Mouse (Mus musculus): ENCODE data around the gene Tex36.

The Tex36 gene

DNA sequence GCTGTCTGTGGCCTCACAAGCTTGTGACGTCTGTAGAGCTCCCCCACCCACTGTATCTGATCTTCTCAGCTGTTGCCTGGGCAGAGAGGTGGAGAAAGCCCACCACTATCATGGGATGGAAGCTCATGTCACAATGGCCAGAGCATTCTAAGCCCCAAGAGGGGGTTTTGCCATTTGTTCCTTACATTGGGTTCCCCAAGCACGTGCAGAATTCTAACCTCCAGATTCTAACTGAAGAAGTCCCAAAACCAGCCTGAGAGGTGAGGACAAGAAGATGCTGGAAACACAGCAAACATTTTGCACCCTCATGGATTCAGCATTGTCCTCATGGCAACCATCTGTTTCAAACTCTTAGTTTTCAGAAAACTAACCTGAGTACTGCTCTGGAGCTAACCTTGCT lies at the start of gene Tex36:
Gene Tex36 (minus strand): TSS at position 101 of the 400 bp plus-strand sequence.
- no peak for DNase-seq (ENCODE audit: low spot score)

DNA sequence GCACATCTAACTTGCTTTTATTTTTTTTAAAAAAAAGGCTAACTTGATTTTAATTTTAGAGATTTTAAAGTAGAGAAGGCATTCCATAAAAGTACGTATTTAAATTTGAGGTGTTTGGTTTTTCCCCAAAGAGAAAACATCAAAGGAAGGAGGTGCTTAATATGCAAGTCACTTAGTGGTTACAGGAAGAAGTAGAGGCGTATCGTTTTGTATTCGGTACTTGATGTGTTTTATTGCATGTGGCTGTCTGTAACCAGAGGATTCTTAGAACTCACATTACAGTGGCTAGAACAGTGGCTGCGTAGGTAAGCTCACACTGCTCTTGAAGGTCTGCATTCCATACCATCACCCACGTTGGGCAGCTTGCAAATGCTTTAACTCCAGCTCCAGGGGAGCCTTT lies 43.8 kb upstream of the Tex36 start:
- DNase-seq (ENCODE audit: low spot score), result no peak

DNA sequence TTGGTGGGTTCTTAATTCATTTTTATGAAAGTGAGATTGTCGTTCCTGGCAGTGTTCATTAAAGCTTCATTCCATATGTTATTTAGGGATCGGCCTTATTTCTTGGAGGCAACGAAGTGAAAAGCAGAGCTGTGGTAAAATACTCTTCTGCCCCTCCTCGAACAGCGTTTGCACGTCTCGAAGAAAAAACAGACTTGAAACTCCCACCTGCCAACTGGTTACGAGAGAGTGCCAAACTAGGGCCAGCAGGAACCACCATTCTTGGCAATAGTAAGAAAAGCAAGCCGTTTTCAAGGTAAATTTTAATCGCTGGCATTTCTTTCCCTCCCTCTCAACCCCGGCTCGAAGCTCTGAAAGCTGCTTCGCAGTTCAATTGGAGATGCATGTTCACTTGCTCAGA lies 36.9 kb upstream of the Tex36 start:
- DNase-seq (ENCODE audit: low spot score), result no peak

DNA sequence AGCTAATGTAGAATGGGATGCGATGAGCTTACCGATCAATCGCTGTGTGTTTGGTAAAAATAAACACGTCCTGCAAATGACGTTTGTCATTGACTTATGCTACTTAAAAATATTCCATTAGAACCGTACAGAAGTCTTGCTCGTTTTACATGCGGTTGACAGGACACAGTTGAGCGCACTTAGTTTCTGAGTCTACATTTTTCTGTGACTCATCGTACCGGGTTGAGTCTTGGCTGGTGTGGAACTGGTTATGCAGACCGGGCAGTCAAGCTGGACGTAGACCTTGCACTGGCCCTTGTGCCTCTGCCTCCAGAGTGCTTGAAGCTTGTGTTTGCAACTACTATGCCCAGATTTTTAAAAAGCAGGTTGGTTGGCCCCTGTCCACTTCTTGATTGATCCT lies 36.3 kb upstream of the Tex36 start:
- DNase-seq (ENCODE audit: low spot score), result peak; percentile 39

DNA sequence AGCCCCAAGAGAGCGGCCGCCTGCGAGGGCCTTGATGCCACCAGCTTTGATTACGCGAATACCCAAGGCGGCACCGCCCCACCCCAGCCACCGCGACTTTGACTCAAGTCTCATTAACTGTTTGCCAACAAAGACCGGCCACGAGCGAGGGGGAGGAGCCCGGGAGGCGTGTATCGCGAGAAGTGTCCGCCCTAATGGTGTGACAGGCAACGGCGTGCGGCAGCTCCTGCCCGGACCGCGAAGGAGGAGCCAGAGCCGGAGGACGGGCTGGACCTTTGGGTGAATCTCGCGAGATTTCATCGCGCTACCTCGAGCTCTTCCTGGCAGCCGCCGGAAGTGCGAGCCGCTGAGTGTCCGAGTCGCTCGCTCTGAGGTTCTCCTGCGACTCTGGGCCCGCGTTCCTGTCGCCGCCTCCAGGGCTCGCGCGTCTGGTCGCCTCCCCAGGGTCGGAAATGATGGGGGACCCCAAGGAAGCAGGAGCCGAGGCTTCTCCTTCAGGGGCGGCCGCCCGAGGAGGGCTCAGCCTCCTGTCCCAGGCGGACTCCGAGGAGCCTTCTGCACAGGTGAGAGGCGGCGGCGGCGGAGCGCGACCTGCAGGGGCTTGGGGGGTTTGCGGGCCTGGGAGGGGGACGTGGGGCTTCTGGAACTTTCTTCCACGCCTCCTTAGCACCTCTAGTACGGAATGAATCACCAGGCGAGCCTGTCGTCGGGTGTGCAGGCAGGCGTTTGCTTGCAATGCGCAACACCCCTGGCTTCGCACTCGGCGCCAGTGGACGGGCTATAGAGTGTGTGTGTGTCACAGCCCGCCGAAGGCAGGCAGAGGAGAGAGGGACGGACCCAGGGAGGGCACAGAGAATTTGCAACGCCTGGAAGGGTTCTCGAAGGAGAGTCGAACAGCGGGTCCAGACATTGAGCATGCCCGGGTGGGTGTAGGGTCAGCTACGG lies 35.7 kb upstream of the Tex36 start, which contains the start of gene Edrf1:
Gene Edrf1 (plus strand): TSS at position 183 of the 945 bp plus-strand sequence.
- peak; percentile 97 for DNase-seq (ENCODE audit: low spot score)

DNA sequence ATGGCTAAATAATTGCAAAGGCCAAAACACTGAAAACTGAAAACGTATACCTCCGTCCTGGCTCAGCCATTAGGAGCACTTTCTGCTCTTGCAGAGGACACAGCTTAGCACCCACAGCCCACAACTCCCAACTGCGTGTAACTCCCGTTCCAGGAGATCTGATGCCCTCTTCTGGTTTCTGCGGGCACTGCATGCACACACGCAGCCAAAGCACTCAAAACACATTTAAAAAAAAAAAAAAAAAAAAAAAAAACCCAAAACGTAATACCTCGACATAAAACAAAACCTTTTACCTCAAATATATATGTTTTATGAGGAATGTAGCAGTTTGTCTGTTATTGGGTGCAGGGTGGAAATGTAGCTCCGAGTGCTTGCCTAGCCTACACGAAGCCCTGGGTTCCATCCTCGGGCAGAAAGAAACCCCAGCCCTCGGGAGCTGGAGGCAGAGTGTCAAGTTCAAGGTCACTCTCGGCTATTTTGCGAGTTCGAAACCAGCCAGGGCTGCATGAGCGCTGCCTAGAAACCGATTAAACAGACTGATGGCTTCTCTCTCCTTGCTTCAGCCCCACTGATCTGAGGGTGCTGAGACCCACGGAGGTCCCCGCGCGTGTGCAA lies 34.9 kb upstream of the Tex36 start:
- peak; percentile 85 for DNase-seq (ENCODE audit: low spot score)

DNA sequence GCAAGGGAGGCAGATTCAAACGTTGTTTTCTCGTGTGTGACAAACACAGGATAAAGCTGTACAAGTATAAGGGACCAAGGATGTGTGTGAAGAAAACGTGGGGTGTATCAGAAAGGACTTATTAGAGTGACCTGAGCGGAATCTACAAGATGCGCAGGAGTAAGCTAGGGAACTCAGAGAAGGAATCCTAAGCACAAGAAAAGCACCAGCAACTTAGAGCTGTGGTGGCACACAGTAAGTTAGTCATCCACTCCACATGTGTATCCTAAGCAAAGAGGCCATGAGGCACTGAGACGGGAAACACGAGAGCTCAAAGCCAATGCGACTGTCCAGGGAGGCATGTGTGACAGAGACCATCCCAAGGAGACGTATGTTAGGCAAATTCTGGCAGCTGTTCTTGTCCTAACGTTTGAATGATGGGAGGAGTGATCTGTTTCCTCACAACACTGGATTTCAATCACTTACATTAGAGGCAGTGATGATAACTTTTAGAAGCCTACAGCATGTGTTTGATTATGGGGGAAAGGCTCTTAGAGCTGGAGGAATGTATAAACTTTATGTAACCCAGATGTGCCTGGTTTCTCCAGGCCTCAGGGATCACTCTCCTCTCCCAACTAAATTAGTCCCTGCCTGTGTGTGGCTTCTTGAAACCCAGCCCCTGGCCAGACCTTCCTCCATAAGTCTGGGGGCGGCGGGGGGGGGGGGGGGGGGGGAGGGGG lies 33.1 kb upstream of the Tex36 start:
- DNase-seq (ENCODE audit: low spot score), result no peak

DNA sequence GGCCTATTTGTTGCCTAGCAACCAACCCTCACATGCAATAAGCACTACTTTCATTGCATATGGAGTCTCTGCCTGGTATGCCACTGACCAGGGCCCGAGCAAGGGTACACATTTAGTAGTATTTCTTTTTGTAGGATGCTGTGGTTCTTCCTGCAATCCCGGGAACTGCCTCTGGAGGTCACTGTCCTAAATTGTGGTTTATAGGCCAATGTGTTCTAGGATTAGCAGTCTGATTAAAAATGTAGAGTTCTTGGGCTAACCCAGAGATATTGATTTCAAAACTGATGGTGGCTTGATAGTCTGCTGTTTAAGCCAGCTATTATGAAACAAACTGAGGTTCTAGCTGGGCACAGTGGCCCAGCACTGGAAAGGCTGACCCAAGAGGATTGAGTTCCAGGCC lies 30.5 kb upstream of the Tex36 start:
- peak; percentile 54 for DNase-seq (ENCODE audit: low spot score)

DNA sequence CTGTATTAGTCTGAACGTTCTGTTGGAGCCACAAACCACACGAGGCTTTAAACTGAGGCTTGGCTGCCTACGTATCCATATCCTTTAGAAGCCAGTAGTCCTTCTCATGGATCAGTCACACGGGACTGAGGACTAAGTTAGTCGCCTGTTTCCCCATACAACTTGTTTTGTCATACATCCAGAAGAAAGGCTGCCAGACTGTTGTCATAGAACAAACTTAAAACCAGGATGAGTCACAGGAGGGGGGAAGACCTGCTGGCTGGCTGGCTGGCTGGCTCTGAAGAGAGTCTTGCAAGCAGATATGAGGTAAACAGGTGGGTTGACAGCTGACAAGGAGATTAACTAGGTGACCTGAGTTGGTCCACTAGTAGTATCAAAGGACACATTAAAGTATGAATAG lies 28.9 kb upstream of the Tex36 start:
- no peak for DNase-seq (ENCODE audit: low spot score)

DNA sequence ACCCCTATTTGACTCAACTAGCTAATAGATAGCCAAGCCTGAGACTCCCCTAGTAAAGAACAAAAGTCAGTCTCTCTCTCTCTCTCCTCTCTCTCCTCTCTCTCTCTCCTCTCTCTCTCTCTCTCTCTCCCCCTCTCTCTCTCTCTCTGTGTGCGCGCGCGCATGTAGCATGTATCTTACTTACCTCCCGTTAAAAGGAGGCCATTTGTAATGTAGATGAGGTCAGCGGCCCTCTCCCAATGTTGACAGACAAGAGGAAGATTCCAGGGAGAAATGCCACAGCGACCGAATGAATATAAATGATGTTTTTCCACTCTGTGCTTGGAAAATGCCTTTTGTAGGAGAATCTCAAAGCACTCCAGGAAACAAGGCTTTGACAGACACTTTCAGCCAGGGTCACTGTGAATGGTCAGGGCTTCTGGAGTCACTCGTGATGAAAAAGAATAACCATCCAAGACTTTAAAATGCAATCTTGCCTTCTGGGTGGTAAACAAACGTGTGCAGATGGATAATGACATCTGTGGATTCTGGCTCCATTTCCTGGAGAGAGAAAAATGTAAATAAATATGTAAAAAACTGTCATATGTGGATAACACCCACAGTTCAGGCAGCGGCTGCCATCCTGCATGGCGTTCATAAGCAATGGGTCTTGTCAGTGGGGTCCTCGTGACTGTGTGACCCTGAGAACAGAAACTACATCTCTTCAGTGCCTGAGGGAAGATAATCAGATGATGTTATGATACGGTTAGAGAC lies 25.4 kb upstream of the Tex36 start:
- DNase-seq (ENCODE audit: low spot score), result no peak

DNA sequence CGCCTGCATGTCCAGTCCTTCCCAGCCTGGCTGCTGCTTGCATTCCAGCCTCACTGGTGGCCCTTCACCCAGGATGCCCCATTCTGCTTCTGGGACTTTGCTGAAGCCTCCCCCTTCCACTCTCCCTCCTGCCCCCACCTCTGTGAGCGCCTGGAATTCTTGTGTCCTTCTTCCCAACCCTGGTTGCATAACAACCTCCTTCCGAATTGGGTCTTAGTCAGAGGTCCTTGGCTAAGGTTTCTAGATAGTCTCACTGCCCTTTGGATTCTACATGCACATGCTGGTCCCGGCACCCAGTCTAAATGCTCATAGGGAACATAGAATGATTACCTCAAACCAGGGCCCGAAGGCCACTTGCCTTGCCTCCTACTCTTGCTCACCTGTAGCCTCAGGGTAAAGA lies 21.3 kb upstream of the Tex36 start:
- DNase-seq (ENCODE audit: low spot score), result no peak

DNA sequence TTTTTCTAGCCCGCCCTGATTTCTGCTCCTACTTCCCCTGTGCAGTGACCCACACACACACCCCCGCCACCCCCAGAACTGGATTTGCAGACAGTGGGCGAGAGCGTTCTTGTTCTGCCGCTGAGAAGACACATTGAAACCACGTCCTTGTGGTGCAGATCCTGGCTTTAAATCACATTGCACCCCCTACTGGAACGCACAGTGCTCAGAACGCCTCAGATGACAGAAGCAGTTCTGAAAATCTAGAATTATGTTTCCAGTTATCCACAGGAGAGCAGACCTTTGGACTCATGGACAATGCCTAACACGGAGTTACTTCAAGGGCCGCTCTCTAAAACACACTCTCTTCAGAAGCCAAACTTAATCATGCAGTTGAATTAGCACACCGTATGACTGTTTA lies 18.8 kb upstream of the Tex36 start:
- no peak for DNase-seq (ENCODE audit: low spot score)

DNA sequence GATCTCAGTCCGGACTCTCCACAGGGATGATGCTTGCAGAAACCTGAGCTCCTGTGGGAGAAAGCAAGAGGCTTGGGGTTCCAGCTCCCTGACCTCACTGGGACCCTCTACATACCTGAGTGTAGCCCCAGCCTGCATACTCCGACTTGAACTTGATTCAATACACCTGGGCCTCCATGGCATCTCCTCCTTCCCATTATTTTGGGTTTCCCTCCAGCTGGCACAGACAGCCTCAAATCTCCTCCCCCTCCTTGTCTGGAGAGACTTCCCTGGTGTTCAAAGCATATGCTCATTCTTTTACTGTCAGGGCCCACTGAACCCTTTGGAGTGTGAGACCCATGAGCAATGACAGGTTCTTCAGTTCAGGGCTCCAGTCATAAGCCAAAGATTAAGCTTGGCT lies 11.0 kb upstream of the Tex36 start:
- DNase-seq (ENCODE audit: low spot score), result no peak

DNA sequence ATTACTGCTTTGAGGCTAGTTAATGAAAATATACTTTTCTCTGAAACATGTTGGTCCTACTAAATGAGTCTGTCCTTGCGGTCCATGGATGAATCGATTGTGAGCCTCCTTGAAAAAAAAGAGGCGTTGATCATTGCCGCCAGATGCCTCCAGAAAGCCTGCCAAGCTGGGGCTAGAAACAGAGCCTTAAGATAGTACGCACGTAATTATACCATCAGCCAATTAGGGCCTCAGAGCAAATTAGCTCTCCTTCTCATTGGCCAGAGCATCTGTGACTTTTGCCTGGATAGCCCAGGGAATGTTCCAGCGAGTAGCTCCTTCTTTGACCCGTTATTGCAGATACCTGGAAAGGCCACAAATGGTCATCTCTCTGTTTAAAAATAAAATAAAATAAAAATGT lies 7.6 kb upstream of the Tex36 start:
- no peak for DNase-seq (ENCODE audit: low spot score)

DNA sequence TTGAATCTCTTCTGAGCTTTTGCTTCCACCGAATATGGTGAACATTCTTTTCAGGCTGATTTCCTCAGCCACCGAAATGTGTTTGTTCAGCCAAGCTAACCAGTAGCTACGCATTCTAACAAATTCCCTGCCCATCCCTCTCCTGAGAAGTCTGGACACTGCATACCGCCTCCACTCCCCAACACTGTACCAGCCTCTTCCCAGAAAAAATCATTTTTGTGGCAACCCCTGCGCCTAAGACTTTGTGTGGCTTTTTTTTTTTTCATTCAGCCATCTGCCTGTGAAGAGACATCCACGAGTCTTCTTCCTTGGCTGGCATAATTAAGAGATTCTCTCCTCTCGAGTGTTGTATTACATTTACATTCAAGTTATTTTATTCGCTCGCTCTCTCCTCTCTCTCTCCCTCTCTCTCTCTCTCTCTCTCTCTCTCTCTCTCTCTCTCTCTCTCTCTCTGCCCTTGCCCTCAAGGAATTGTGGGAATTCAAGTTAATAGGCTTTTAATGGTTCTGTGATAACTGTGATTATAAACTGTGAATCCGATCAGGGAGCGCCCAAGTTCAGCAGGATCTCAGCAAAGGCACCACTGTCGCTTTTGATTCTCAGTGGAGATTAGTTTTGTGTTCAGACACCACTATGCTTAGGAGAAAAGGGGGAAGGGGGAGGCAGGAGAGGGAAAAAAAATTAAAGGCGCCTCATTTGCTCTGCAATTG lies 6.8 kb upstream of the Tex36 start:
- DNase-seq (ENCODE audit: low spot score), result no peak

DNA sequence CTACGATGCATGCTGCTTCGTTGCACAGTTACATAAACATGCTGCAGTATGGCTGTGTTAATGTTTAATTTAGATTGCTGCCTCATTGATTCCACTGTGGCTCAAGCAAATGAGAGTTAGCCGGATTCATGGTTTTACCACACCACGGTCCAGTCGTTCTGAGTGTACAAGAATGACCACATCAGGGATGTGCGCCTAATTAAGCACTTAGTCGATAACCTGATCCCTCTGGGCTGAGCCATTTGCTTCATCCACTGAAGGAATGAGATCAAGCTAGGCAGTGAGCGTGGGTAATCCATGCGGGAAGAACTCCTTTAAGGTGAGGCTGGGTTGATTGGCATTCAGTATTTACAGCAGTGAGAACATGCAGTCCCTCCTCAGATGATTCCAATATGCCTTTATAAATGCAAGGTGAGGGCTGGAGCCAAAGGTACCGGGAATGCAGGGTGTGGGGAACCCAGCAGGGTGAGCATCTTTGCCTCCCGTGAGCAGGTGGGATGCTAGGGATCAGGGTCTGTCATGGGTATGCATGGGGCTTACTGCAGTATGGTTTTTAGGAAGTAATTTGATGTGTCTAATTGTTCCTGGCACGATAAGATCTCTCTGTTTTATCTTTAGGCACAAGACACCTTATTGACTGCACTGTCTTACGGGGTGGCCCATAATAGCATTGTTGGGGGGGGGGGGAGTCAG lies 6.1 kb upstream of the Tex36 start:
- no peak for DNase-seq (ENCODE audit: low spot score)

DNA sequence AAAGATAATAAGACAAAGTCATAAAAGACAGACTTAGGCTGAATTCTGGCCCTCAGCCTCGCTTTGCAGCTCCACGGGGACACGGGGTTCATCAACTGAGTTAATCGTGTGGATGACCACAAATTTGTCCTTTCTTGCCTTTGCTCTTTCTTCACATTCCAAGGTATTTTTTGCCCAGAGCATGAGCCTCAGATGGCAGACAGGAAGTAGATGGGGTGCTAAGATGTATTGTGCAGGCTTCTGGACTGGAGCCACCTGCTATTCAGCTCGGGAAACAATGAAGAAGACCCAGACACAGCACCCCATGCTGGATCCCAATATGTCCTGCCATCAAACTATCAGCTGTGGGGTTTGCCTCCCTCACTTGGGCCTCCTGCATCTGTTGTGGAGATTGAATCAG lies 5.4 kb upstream of the Tex36 start:
- DNase-seq (ENCODE audit: low spot score), result no peak

DNA sequence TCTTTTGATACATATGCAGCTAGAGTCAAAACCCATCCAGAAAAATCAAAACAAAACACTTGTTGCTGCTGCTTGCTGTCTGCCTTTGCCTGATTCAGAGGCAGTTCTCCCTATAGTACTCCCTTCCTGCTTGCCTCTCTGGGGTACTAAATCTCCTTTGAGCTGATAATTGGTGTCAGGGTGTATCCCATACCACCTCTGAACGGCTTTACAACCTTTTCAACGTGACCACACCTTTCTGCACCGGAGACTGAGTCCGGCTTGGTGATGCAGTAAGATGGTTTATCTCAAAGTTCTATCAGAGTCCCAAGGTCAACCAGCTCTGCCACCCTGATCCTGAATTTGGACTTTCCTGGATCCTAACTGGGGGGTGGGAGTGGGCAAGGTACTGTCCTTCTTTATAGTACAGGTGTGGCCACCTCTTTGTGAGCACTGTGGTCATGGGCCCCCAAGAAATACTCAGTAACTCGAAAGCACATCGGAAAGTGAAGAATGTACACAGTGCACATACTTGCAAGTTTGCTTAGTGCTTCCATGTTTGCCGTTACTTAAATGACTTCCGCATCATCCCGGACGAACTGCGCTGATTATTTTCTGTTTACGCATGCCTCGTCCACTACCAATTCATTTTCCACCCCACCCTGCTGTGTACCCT lies 2.6 kb upstream of the Tex36 start:
- DNase-seq (ENCODE audit: low spot score), result no peak

DNA sequence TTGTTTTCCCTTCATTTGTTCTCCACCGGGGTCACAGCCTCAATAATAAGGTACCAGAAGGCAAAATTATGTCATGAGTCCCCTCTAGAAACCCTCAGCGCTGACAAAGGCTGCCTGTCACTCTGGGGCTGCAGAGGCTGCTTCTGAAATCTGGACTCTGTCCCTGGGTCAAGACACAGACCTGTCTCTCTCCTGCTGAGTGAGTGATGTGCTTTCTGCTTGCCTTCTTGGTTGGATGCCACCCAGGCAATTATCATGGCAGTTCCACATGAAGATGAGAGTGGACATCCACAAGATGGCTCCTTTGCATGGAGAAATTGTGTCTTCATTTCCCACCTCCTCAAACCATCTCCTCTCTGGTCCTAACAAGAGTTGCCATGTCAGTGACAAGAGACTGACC lies 1.2 kb upstream of the Tex36 start:
- DNase-seq (ENCODE audit: low spot score), result no peak

DNA sequence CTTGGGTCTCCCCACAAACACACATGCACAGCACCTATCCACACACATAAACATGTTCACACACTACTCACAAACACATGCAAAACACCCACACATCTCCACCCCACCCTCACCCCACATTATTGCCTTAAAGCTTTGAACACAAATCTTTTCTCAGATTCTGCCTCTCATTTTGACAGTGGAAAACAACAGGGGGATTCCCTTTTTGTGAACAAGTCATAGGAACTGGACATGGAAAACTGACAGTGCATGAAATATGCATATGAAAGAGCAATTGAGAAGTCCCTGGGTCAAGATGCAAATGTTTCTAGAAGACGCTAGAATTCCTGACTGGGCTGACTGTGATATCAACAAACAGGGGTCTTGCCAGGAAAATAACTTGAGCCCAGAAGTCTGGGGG lies 1.4 kb downstream of the Tex36 start:
- no peak for DNase-seq (ENCODE audit: low spot score)
